ENCODE assay signal across 8 mouse cellular contexts in genomic region chr2:25708121-25708520, GRCm38 (mm10). TPM values are rescaled to one million over a fixed set of nuclear protein-coding genes. Genes with fewer than 3 reads are reported as not detected.
DNase-seq lines count a peak whose midpoint lies in the region; TF ChIP-seq lines count a peak whose summit lies in the region.

No protein-coding gene starts in this region.

- H3K27me3 ChIP-seq in small intestine, adult 2 months (ENCODE audit: control insufficient read depth, insufficient read depth, low read length) = no peaks in the 10 kb centered on the region

- 81% methylated on average over 2 of the region's 2 CpGs for WGBS in small intestine, adult 2 months

- DNase-seq in adrenal gland, postnatal 14 days = peak; percentile 72
- DNase-seq in adrenal gland, adult 8-10 months = no peak
- peak; percentile 42 for DNase-seq in MN1 (ENCODE audit: low spot score)
- DNase-seq in embryo, embryonic 11 days = peak; percentile 61
- DNase-seq in heart, postnatal 4 days = peak; percentile 29
- DNase-seq in layer of hippocampus, adult 2 months (ENCODE audit: low spot score in 2 of 2) = peak; percentile 35 to 37
- peak; percentile 23 for DNase-seq in mesoderm, embryonic 11.5 days (ENCODE audit: low read depth, low spot score)

- no peak for TF ChIP-seq POLR2A in small intestine, adult 2 months (IDR thresholded peaks at IDR 0.05; ENCODE audit: low read depth, low read length)

- no peaks in the 10 kb centered on the region for H3K36me3 ChIP-seq in small intestine, adult 2 months (ENCODE audit: control insufficient read depth, insufficient read depth, low read length)

- peak; percentile 72 for TF ChIP-seq CTCF in layer of hippocampus, adult 2 months (conservative IDR thresholded peaks at IDR 0.05)
- TF ChIP-seq CTCF in small intestine, adult 2 months (IDR thresholded peaks at IDR 0.05; ENCODE audit: extremely low read depth, insufficient read length, insufficient replicate concordance, low read depth, low read length) = peak; percentile 39; the same call in 1 of the 2 replicates

- H3K27ac ChIP-seq in layer of hippocampus, adult 2 months = peak overlapping the region; percentile 98
- no peak overlapping the region for H3K27ac ChIP-seq in small intestine, adult 2 months (ENCODE audit: insufficient read depth, low read depth, low read length)

- peak overlapping the region; percentile 97 for H3K4me3 ChIP-seq in layer of hippocampus, adult 2 months
- H3K4me3 ChIP-seq in small intestine, adult 2 months (ENCODE audit: low read depth, low read length) = no peak overlapping the region

- peaks cover 3% of the 10 kb centered on the region for H3K4me1 ChIP-seq in small intestine, adult 2 months (ENCODE audit: control insufficient read depth, insufficient read depth, insufficient read length, low read length)

RNA-seq across cellular contexts. Expression of gene Bmyc, which starts 1.6 kb away (rescaled TPM):
- total RNA-seq in adrenal gland, postnatal 14 days (2021) = 40.2 and 49.1 TPM in 2 replicates
- total RNA-seq in adrenal gland, adult 8-10 months (2022) = 10 to 100 TPM; 29.9 to 69.4 (median 39.2) TPM
- 10 to 100 TPM; 13.7 to 17.1 TPM for total RNA-seq in heart, postnatal 4 days (2021)
- 10 to 100 TPM; 83.7 to 88.9 TPM for total RNA-seq in layer of hippocampus, adult 2 months (2021)
- 22.9 and 28.4 TPM in 2 replicates for polyA plus RNA-seq in small intestine, adult 2 months (2012; rRNA removed)

RNA-seq across cellular contexts. Expression of gene Obp2a, which starts 8.3 kb away (rescaled TPM):
- total RNA-seq in adrenal gland, postnatal 14 days (2021) = 4.7 and 4.8 TPM in 2 replicates
- 10 to 100 TPM in 1 of 4 experiments, 1 to 10 TPM in 1, not detected in 2; 3.1 to 30.1 TPM for total RNA-seq in adrenal gland, adult 8-10 months (2022)
- total RNA-seq in heart, postnatal 4 days (2021) = not detected
- not detected for total RNA-seq in layer of hippocampus, adult 2 months (2021)
- polyA plus RNA-seq in small intestine, adult 2 months (2012; rRNA removed) = not detected in 2 replicates

RNA-seq across cellular contexts. Expression of gene Lcn10, which starts 25.6 kb away (rescaled TPM):
- not detected in 2 replicates for total RNA-seq in adrenal gland, postnatal 14 days (2021)
- not detected for total RNA-seq in adrenal gland, adult 8-10 months (2022)
- total RNA-seq in heart, postnatal 4 days (2021) = not detected
- total RNA-seq in layer of hippocampus, adult 2 months (2021) = not detected
- polyA plus RNA-seq in small intestine, adult 2 months (2012; rRNA removed) = not detected in 2 replicates

RNA-seq across cellular contexts. Expression of gene Obp2b, which starts 28.7 kb away (rescaled TPM):
- not detected in 2 replicates for total RNA-seq in adrenal gland, postnatal 14 days (2021)
- not detected for total RNA-seq in adrenal gland, adult 8-10 months (2022)
- not detected for total RNA-seq in heart, postnatal 4 days (2021)
- under 1 TPM in 1 of 2 experiments, not detected in 1; 0.86 TPM for total RNA-seq in layer of hippocampus, adult 2 months (2021)
- not detected in 2 replicates for polyA plus RNA-seq in small intestine, adult 2 months (2012; rRNA removed)

RNA-seq across cellular contexts. Expression of gene Lcn6, which starts 31.5 kb away (rescaled TPM):
- total RNA-seq in adrenal gland, postnatal 14 days (2021) = not detected in 2 replicates
- total RNA-seq in adrenal gland, adult 8-10 months (2022) = not detected
- total RNA-seq in heart, postnatal 4 days (2021) = not detected
- total RNA-seq in layer of hippocampus, adult 2 months (2021) = not detected
- polyA plus RNA-seq in small intestine, adult 2 months (2012; rRNA removed) = not detected in 2 replicates
